9 mouse cellular contexts compared by ENCODE assay signal in genomic region chr12:104838987-104839386, GRCm38 (mm10). TPM values are rescaled to one million over a fixed set of nuclear protein-coding genes. Genes with fewer than 3 reads are reported as not detected.
DNase-seq lines count a peak whose midpoint lies in the region.
"Had no signal": no experiment of that assay in that cellular context is flagged by ENCODE, and none has a peak within 500 bp of the region (broad histone marks: within the 10 kb centered on the region; RNA-seq: fewer than 3 reads in every experiment).

No protein-coding gene starts in this region.

- no peaks in the 10 kb centered on the region for H3K27me3 ChIP-seq in splenic B cell, adult 2 months (ENCODE audit: control insufficient read depth, insufficient read depth, low read length, poor library complexity, severe bottlenecking)
- H3K27me3 ChIP-seq: liver, embryonic 15.5 days had no signal

- no peaks in the 10 kb centered on the region for H3K36me3 ChIP-seq in splenic B cell, adult 2 months (ENCODE audit: control insufficient read depth, insufficient read depth, low read length, poor library complexity, severe bottlenecking)
- H3K36me3 ChIP-seq: liver, embryonic 15.5 days had no signal

- DNase-seq in adrenal gland, adult 2 months, result peak; percentile 37
- DNase-seq in adrenal gland, postnatal 4 days (ENCODE audit: low spot score in 2 of 2), result no peak
- peak; percentile 71 for DNase-seq in kidney, postnatal 10 days
- no peak for DNase-seq in kidney, postnatal 14 days
- peak; percentile 12 for DNase-seq in thymus, postnatal 14 days
- DNase-seq in thymus, postnatal 0 days (ENCODE audit: low spot score), result no peak
- DNase-seq in splenic B cell, adult 2 months (ENCODE audit: low read depth, low spot score), result peak; percentile 12
- no peak for DNase-seq in urinary bladder, adult 18-20 months (ENCODE audit: low spot score in 2 of 2)

RNA-seq across cellular contexts. Expression of gene Clmn, which starts 25.9 kb away (rescaled TPM):
- total RNA-seq in adrenal gland, adult 2 months (2021), result 10 to 100 TPM in 1 of 2 experiments, 1 to 10 TPM in 1; 9.3 to 13.1 TPM
- 1.4 and 1.5 TPM in 2 replicates for polyA plus RNA-seq in adrenal gland, adult 2 months (2012; rRNA removed)
- total RNA-seq in adrenal gland, postnatal 4 days (2021), result 10 to 100 TPM; 20.3 to 26.9 TPM
- 0.62 and 0.65 TPM in 2 replicates for polyA plus RNA-seq in thymus, postnatal 0 days (2015; fragmentation: Nextera tagmentation; extraction: Ambion mirVana)

Comparison
In these comparisons a context has a peak if more than half of its experiments do, and no peak if none do; other contexts are left out.
1. DNase-seq: peak in adrenal gland, adult 2 months (single experiment), kidney, postnatal 10 days (single experiment), thymus, postnatal 14 days (single experiment) and splenic B cell, adult 2 months (single experiment); none in adrenal gland, postnatal 4 days (0 of 2), kidney, postnatal 14 days (single experiment), thymus, postnatal 0 days (single experiment) and urinary bladder, adult 18-20 months (0 of 2).